Mouse (Mus musculus) forelimb bud, embryonic 11.5 days (tissue): Measurements from ENCODE around the gene Shisa8.
"Not testable (repeated sequence)": the region's sequence is repeated elsewhere in the genome, so short reads cannot be mapped to it uniquely, and the experiment has no call there.

Experiments used
- DNase-seq: peaks from one replicate; pipeline ENCODE4 v3.0.0-alpha.2; 2012; ENCODE audit warnings: low read depth, low spot score

Gene Shisa8

GRCm38 (mm10) chr15:82212752-82213063 is at the start of gene Shisa8:
Gene Shisa8 (minus strand): TSS chr15:82212815.
- no peak for DNase-seq

GRCm38 (mm10) chr15:82259510-82259909 is 46.9 kb upstream of the Shisa8 start:
- DNase-seq = peak; percentile 83

- no peak for DNase-seq
Observed at GRCm38 (mm10) chr15:82255944-82256383, 43.3 kb upstream of the Shisa8 start.

GRCm38 (mm10) chr15:82255248-82255647 is 42.6 kb upstream of the Shisa8 start:
- no peak for DNase-seq

- no peak for DNase-seq
Observed at GRCm38 (mm10) chr15:82252097-82252496, 39.5 kb upstream of the Shisa8 start, which contains the start of gene 1500009C09Rik. Gene 1500009C09Rik (plus strand): TSS chr15:82252397.

GRCm38 (mm10) chr15:82251579-82251978 is 39.0 kb upstream of the Shisa8 start:
- DNase-seq = no peak

GRCm38 (mm10) chr15:82247131-82247776 is 34.6 kb upstream of the Shisa8 start:
- no peak for DNase-seq

- DNase-seq = not testable (repeated sequence)
Observed at GRCm38 (mm10) chr15:82244805-82245161, 32.2 kb upstream of the Shisa8 start.

GRCm38 (mm10) chr15:82244115-82244804 is 31.6 kb upstream of the Shisa8 start, which contains the start of gene Cenpm:
Gene Cenpm (minus strand): TSS chr15:82244748.
- peak; percentile 86 for DNase-seq

- no peak for DNase-seq
Observed at GRCm38 (mm10) chr15:82243742-82244114, 31.1 kb upstream of the Shisa8 start.

GRCm38 (mm10) chr15:82243311-82243710 is 30.7 kb upstream of the Shisa8 start:
- no peak for DNase-seq

- peak; percentile 80 for DNase-seq
Observed at GRCm38 (mm10) chr15:82236565-82236964, 23.9 kb upstream of the Shisa8 start.

- no peak for DNase-seq
Observed at GRCm38 (mm10) chr15:82235661-82236060, 23.0 kb upstream of the Shisa8 start.

GRCm38 (mm10) chr15:82232651-82233050 is 20.0 kb upstream of the Shisa8 start:
- DNase-seq = no peak

- DNase-seq = no peak
Observed at GRCm38 (mm10) chr15:82231591-82232378, 19.2 kb upstream of the Shisa8 start.

- DNase-seq = no peak
Observed at GRCm38 (mm10) chr15:82231100-82231499, 18.5 kb upstream of the Shisa8 start.

- DNase-seq = no peak
Observed at GRCm38 (mm10) chr15:82230098-82230611, 17.5 kb upstream of the Shisa8 start.

- DNase-seq = no peak
Observed at GRCm38 (mm10) chr15:82229542-82230045, 17.0 kb upstream of the Shisa8 start.

- no peak for DNase-seq
Observed at GRCm38 (mm10) chr15:82225769-82226168, 13.2 kb upstream of the Shisa8 start.

- DNase-seq = no peak
Observed at GRCm38 (mm10) chr15:82224602-82225215, 12.1 kb upstream of the Shisa8 start.
